ENCODE assay signal across 20 mouse cellular contexts in genomic region chr14:57268900-57269299, GRCm38 (mm10).
"Had no signal": no experiment of that assay in that cellular context is flagged by ENCODE, and none has a peak within 500 bp of the region (broad histone marks: within the 10 kb centered on the region; RNA-seq: fewer than 3 reads in every experiment).

No protein-coding gene starts in this region.

- H3K27ac ChIP-seq: liver, embryonic 14.5 days; midbrain, embryonic 10.5 days; midbrain, embryonic 13.5 days; neural tube, embryonic 13.5 days; neural tube, embryonic 15.5 days; stomach, embryonic 15.5 days had no signal

- ATAC-seq: midbrain, embryonic 13.5 days; midbrain, embryonic 16.5 days had no signal

- H3K9me3 ChIP-seq: midbrain, embryonic 10.5 days; midbrain, embryonic 13.5 days; neural tube, embryonic 13.5 days; neural tube, embryonic 15.5 days; stomach, embryonic 15.5 days had no signal

- H3K9ac ChIP-seq: liver, embryonic 14.5 days; lung, embryonic 14.5 days; midbrain, embryonic 13.5 days; neural tube, embryonic 13.5 days; neural tube, embryonic 15.5 days; stomach, embryonic 15.5 days had no signal

- DNase-seq: lung, adult 18-20 months; lung, embryonic 14.5 days; lung, postnatal 10 days; lung, postnatal 4 days; retina, postnatal 1 day; right cerebral cortex, adult 18-20 months; right cerebral cortex, postnatal 25 days; right cerebral cortex, postnatal 4 days; spleen, adult 18-20 months; thymus, adult 18-20 months; thymus, postnatal 14 days; thymus, postnatal 36 days had no signal

- H3K4me1 ChIP-seq: neural tube, embryonic 13.5 days; neural tube, embryonic 15.5 days; stomach, embryonic 15.5 days had no signal

- H3K27me3 ChIP-seq: midbrain, embryonic 13.5 days; neural tube, embryonic 13.5 days; neural tube, embryonic 15.5 days; stomach, embryonic 15.5 days had no signal

- H3K4me3 ChIP-seq: midbrain, embryonic 10.5 days; midbrain, embryonic 13.5 days; myocyte; neural tube, embryonic 13.5 days; neural tube, embryonic 15.5 days; stomach, embryonic 15.5 days had no signal

- H3K36me3 ChIP-seq: midbrain, embryonic 10.5 days; midbrain, embryonic 13.5 days; neural tube, embryonic 13.5 days; neural tube, embryonic 15.5 days; stomach, embryonic 15.5 days had no signal

- H3K4me2 ChIP-seq: lung, embryonic 14.5 days; midbrain, embryonic 13.5 days; neural tube, embryonic 13.5 days; neural tube, embryonic 15.5 days; stomach, embryonic 15.5 days had no signal
